Mouse (Mus musculus): ENCODE measurements around the gene Kifc5b.
"Not testable (repeated sequence)": the region's sequence is repeated elsewhere in the genome, so short reads cannot be mapped to it uniquely, and the experiment has no call there.

Kifc5b gene

DNA sequence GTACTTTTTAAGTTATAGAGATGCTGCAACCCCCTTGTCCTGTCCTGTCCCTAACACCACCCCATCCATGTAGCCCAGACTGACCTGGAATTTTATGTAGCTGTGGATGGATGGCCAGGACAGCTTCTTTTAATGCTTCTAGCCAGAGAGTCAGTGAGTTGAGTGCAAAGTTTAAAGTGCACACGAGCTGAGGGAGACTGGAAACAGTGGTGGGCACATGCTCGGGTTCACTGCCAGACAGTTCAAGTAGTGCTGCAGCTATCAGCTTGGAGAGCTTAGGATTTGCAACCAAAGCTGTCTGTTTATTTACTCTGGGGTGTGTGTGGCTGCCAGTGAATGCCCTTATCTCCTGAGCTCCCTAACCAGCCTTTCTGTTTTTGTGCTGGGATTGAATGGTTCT, 2.6 kb downstream of the Kifc5b start:
- not testable (repeated sequence) for DNase-seq (ENCODE audit: low spot score in 2 of 2)

DNA sequence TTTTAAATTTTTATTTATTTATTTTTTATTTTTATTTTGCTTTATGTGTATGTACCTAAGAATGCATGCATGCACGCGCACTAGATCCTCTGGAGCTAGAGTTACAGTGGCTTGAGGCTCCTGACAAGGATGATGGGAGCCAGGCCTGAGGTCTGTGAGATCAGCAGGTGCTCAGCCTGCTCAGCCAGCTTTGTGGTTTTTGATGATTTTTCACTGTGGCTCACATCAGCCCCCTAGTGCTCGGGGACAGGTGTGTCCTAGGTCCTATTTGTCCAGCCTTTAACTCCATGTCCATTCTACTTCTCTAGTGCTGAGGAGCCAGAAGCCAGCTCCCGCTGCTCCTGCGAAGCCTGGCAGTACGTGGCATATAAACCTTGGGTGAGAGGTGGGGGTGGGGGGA, 5.5 kb downstream of the Kifc5b start:
- DNase-seq (ENCODE audit: low spot score in 2 of 2), result not testable (repeated sequence)

DNA sequence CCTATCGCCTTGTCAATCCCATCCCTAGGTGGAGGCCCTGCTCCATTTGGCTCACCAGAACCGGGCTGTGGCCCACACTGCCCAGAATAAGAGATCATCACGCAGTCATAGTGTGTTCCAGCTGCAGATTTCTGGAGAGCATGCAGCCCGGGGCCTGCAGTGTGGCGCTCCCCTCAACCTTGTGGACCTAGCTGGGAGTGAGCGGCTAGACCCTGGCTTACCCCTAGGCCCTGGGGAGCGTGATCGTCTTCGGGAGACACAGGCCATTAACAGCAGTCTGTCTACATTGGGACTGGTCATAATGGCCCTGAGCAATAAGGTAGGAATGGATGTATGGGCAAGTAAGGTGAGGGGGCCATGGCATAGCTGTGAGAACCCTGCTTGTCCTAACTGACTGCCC, 8.5 kb downstream of the Kifc5b start:
- not testable (repeated sequence) for DNase-seq (ENCODE audit: low spot score in 2 of 2)

- not testable (repeated sequence) for DNase-seq (ENCODE audit: low spot score in 2 of 2)
Measured at GRCm38 (mm10) chr17:26931795-26932194, 14.9 kb downstream of the Kifc5b start.

DNA sequence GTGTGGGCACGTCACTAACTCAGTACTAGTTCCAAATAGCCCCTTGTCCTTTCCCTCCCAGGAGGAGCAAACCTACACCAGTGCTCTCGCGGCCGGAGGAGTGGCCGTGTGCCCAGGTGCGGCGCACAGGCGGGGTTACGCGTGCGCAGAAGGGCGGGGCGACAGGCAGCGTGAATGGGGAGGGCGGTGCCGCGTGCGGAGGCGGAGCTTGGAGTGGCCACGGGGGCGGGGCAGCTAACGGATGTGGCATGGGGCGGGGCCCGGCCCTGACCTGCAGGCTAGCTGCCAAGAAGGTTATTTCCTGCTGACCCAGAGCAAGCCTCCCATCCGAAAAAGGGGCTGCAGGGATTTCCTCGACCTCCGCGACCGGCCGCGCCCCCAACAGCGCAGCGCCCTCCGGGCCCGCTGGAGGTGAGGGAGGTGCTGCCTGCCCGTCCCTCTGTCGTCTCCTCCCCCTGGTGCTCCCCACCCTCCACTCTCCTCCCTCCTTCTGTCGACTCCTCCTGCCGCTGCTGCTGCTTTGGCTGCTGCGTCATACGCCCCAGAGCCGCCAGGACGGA, 16.0 kb downstream of the Kifc5b start, which contains the start of gene Phf1:
TSS of gene Phf1 (plus strand) at position 214 of the 560 bp plus-strand sequence.
- peak; percentile 97 to 98 for DNase-seq (ENCODE audit: low spot score in 2 of 2)

- DNase-seq (ENCODE audit: low spot score in 2 of 2), result no peak
Measured at GRCm38 (mm10) chr17:26933419-26933818, 16.5 kb downstream of the Kifc5b start.

DNA sequence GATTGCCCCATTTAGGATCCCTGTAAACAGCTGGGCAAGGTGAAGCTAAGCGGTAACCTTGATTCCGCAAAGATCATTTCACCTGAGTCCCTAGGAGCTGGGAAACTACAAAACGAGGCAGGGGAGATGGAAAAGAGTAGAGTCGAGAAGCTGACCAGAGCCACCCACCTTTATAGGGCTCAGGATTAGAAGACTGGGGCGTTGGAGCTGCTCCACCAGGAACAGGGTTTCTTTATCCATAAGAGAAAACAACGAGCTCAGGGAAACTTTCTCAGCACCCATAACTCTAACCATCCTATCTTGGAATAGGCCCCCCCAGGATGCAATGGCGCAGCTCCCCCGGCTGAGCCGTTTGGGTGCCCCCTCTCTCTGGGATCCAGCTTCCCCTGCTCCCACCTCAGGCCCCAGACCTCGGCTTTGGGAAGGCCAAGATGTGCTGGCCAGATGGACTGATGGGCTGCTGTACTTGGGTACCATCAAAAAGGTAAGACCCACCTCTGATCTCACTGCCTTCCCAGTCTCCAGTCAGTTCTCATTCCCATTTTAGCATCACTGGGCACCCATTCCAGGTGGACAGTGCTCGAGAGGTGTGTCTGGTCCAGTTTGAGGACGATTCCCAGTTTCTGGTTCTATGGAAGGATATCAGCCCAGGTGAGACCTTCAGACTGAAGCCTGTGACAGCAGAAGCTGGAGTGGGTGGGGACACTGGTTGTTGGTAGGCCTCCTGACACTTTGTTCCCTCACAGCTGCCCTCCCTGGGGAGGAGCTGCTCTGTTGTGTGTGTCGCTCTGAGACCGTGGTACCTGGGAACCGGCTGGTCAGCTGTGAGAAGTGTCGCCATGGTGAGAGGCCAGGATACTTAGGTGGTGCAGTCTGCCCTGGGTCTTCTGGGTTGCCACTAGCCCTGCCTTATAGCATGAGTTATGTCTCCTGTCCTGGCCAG, 17.3 kb downstream of the Kifc5b start:
- DNase-seq (ENCODE audit: low spot score in 2 of 2), result no peak

- no peak for DNase-seq (ENCODE audit: low spot score in 2 of 2)
Measured at GRCm38 (mm10) chr17:26935027-26935426, 18.1 kb downstream of the Kifc5b start.

DNA sequence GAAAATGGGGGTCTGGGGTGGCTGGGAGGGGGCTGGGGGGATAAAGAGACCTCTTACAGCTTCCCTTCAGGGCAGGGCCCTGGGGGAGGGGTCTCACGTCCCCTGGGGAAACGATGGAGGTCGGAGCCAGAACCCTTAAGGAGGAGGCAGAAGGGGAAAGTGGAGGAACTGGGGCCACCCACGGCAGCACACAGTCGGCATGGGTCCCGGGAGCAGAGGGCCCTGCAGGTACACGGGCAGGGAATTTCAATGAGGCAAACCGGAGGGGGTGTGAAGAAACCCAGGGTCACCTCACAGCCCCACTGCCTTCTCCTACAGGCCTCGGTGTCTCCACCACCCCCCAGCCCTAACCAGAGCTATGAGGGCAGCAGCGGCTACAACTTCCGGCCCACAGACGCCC, 19.6 kb downstream of the Kifc5b start:
- no peak for DNase-seq (ENCODE audit: low spot score in 2 of 2)

DNA sequence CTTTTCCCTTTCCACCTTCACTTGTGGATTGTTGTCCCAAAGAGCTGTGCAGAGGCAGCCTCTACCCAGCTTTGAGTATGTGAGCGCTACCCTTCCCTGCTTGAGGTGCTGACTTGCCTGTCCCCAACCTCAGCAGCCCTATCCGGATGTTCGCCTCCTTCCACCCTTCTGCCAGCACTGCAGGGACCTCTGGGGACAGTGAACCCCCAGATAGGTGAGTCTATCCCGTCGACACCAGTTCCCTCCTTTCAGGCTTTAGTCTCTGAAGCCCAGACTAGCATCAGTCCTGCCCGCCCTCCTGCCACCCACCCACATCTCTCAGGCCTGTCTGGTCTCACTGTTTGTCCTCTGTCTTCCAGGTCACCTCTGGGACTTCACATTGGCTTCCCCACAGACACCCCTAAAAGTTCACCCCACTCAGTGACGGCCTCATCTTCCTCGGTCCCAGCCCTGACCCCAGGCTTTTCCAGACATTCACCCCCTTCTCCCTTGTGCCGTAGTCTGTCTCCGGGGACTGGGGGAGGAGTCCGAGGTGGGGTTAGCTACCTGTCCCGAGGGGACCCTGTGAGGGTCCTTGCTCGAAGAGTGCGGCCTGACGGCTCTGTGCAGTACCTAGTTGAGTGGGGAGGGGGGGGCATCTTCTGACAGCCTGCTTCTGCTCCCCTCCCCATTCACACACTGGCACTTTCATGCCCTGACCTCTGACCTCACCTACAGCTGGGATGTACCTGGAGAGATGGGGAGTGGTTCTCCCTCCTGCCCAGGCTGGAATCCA, 20.2 kb downstream of the Kifc5b start:
- DNase-seq (ENCODE audit: low spot score in 2 of 2), result no peak

DNA sequence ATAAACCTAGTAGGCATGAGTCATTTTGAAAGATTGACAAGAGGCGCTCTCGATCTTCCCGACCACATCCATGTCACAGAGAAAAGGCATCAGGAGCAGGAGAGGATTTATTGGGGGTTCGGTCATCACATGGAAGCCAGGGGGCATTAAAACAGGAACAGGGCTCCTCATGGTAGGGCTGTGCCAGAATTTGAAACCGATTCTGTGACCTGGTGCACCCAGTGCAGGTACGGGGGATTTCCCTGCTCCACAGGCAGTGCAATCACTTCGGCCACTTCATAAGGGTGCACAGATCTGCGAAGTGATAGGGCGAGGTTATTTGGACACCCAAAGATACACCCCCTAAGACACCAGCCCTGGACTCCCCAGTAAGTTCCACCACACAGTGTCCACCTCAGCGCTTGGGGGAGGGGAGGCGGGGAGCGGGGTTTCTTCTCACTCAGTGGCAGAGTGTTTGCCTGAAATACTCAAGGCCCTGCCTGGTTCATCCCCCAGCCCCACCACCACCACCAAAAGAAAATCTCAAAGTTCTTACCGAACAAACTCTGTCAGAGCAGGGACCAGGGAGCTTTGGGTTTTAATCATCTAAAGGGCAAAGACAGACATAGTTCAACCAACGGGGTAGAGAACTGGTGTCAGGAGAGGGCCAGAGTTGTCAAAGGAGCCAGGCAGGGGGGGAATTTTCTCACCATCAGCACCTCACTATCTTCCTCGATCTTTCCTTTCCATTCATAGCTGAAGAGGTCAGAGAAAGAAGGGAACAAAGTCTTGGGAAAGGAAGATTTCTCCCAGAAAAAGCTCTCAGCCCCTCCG, 21.2 kb downstream of the Kifc5b start:
- DNase-seq (ENCODE audit: low spot score in 2 of 2), result no peak

GRCm38 (mm10) chr17:26938731-26939130, 21.8 kb downstream of the Kifc5b start:
- DNase-seq (ENCODE audit: low spot score in 2 of 2), result no peak

DNA sequence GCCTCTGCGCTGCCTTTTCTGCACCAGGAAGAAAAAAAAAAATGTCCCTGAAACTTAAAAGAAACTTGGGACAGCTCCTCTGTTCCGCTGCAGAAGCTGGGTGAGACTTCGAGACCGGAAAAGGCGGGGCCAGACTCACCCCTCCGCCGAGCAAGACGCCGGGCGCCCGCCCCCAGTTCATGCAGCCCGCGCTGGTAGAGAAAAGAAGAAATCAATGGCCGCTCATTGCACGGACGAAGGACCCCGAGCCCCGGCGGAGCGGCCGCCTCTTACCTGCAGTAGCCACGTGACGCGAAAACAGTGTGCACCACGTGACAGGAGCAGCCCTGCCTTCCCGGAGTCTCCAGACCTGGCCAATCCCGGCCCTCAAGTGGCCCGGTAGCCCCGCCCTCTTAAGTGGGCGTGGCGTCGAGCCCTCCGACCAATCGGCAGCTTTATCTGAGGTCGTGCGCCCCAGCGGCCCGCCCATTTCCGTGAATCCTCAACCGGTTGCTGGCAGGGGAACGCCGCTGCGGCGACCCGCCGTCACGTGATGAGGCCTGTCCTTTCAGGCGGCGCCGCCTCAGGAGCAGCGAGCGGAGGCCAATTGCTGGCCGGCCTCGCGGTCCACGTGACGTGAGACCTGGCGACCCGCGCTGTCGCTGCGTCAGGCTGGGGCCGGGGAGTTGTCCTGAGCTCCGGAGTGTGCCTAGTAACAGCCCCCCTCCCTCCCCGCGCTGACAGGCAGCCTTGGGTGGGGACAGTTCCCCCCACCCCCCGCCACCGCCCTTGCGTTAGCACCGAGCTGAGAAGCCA, 22.5 kb downstream of the Kifc5b start, which contains the start of gene Cuta:
TSS of gene Cuta (minus strand) at position 392 of the 795 bp plus-strand sequence.
- peak; percentile 98 to 100 for DNase-seq (ENCODE audit: low spot score in 2 of 2)

- no peak for DNase-seq (ENCODE audit: low spot score in 2 of 2)
Measured at GRCm38 (mm10) chr17:26939973-26940300, 23.0 kb downstream of the Kifc5b start.

DNA sequence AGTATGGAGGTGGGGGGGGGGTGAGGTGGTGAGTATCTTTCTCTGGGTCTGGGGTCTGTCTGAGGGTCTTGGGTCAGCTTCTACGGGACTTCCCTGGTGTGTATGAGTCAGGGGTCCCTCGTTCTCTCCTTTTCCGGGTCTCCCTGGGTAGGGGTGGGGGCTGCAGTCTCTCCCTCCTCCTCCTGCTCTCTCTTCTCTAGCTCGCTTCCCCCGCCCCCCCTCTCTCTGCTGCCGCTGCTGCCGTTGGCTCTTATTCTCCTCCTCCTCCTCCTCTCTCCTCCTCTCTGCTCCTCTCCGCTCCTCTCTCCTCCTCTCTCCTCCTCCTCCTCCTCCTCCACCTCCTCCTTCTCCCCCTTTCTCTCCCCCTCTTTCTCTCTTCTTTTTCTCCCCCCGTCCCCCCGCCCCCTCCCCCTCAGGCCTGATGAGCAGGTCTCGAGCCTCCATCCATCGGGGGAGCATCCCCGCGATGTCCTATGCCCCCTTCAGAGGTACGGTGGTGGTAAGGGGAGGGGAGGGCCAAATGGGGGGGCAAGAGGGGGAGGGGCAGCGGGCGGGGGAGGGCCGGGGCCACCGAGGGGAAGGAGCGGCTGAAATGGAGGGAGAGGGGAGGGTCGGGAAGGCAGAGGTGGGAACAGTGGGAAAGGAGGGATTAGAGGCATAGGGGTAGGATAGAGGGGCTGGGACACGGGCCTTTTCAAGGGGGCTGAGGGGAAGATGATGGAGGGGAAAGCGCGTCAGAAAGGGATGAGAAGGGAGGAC, 24.3 kb downstream of the Kifc5b start, which contains the start of gene Syngap1:
TSS of gene Syngap1 (plus strand) at position 223 of the 759 bp plus-strand sequence.
- DNase-seq (ENCODE audit: low spot score in 2 of 2), result no peak

GRCm38 (mm10) chr17:26941841-26942570, 25.1 kb downstream of the Kifc5b start:
- DNase-seq (ENCODE audit: low spot score in 2 of 2), result no peak

DNA sequence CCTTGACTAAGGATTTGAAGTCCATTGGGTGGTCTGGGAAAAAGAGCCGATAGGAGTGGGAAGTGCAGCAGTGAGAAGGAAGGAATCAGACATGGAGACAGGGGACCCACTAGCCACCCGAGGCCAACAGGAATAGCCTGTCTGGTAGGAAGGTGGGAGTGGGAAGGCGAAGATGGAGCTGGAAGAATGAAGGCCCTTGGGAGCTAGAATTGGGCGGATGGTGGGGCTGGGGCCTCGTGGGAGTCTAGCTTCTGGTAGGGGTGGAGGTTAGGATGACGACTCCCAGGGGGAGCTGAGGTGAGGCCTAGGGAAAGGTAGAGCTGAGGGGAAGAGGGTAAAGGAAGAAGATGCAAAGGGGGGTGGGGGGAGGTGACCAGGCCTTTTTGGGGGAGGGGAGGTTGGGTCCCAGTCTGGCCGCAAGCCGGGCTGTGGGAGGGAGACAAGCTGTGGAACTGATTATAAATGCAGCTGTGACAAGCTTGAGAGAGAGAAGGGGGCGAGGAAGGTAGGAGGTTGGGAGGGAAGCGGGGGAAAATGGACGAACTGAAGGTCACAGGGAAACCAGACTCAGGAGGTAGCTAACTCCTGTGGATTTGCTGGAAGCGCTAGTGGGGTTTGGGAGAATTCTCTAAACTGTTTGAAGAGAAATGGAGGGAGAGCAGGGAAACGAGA, 29.1 kb downstream of the Kifc5b start:
- no peak for DNase-seq (ENCODE audit: low spot score in 2 of 2)

DNA sequence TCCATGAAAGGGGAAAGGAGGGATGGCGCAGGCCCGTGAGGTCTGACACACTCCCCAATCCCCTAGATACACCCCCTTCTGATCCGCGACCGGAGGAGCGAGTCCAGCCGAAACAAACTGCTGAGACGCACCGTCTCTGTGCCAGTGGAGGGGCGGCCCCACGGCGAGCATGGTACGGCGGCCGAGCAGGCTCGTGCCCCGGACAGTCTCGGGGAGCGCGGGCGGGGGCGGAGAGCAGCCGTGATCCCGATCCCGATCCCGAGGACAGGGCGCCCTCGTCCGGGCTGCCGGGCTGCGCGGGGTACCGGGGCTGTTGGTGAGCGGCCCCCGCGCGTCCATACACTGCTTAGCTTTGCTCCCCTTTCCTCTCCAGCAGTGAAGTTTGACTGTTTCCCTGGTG, 29.7 kb downstream of the Kifc5b start:
- DNase-seq (ENCODE audit: low spot score in 2 of 2), result peak; percentile 67 to 82
